In genomic region chr10:20966090-20966489, GRCm38 (mm10) we compare ENCODE assay signal across 8 mouse cellular contexts. TPM values are rescaled to one million over a fixed set of nuclear protein-coding genes. Genes with fewer than 3 reads are reported as not detected.
DNase-seq lines count a peak whose midpoint lies in the region; ATAC-seq lines count a peak whose summit lies in the region.

No protein-coding gene starts in this region.

- H3K4me1 ChIP-seq in forebrain, embryonic 13.5 days, result no peaks in the 10 kb centered on the region

- no peak overlapping the region for H3K4me2 ChIP-seq in forebrain, embryonic 13.5 days

- H3K36me3 ChIP-seq in forebrain, embryonic 13.5 days (ENCODE audit: poor library complexity, severe bottlenecking), result peaks cover 64% of the 10 kb centered on the region

- no peak overlapping the region for H3K27ac ChIP-seq in forebrain, embryonic 13.5 days

- no peak overlapping the region for H3K4me3 ChIP-seq in forebrain, embryonic 13.5 days

- peak; percentile 62 for DNase-seq in MEL-GATA-1-ER (ENCODE audit: extremely low read depth, low read depth)
- DNase-seq in layer of hippocampus, adult 9-10 months (ENCODE audit: low spot score), result peak; percentile 52
- peak; percentile 83 for DNase-seq in lung, postnatal 14 days
- DNase-seq in retina, postnatal 1 day, result peak; percentile 90
- peak; percentile 36 for DNase-seq in urinary bladder, adult 2 months (ENCODE audit: low spot score)

- peak; percentile 96 for ATAC-seq in cerebellum, adult (ENCODE audit: insufficient number of reproducible peaks, low FRiP score, low TSS enrichment)
- peak; percentile 83 for ATAC-seq in forebrain, embryonic 13.5 days
- ATAC-seq in hematopoietic stem cell, adult 5-6 weeks (replicated peaks in 1 of 2; ENCODE audit: insufficient read depth in 1 of 2, low FRiP score in 2 of 2, low TSS enrichment in 1 of 2, low read depth in 1 of 2, poor library complexity in 2 of 2, severe bottlenecking in 2 of 2), result peak; percentile 97

- H3K27me3 ChIP-seq in forebrain, embryonic 13.5 days, result no peaks in the 10 kb centered on the region

- H3K9ac ChIP-seq in forebrain, embryonic 13.5 days, result no peak overlapping the region

- H3K9me3 ChIP-seq in forebrain, embryonic 13.5 days (replicated peaks), result no peaks in the 10 kb centered on the region

- WGBS in forebrain, embryonic 13.5 days, result 47% methylated on average over 12 of the region's 12 CpGs

RNA-seq across cellular contexts. Expression of gene Ahi1, which starts 13.7 kb away (rescaled TPM):
- 38.0 and 41.5 TPM in 2 replicates for polyA plus RNA-seq in forebrain, embryonic 13.5 days (2015; fragmentation: Nextera tagmentation; extraction: Ambion mirVana)
- 10.8 and 14.4 TPM in 2 replicates for total RNA-seq in hematopoietic stem cell, adult 5-6 weeks (2017)
- 6.7 and 7.8 TPM in 2 replicates for polyA plus RNA-seq in urinary bladder, adult 2 months (2012; rRNA removed)

Comparison
In these comparisons a context has a peak if more than half of its experiments do, and no peak if none do; other contexts are left out.
1. DNase-seq: peak in every context shown above with its lines; median percentile 90 in retina, postnatal 1 day; 83 in lung, postnatal 14 days; 62 in MEL-GATA-1-ER; 52 in layer of hippocampus, adult 9-10 months; 36 in urinary bladder, adult 2 months.